Mouse (Mus musculus): ENCODE results near the gene Sdc4.

The Sdc4 gene

DNA sequence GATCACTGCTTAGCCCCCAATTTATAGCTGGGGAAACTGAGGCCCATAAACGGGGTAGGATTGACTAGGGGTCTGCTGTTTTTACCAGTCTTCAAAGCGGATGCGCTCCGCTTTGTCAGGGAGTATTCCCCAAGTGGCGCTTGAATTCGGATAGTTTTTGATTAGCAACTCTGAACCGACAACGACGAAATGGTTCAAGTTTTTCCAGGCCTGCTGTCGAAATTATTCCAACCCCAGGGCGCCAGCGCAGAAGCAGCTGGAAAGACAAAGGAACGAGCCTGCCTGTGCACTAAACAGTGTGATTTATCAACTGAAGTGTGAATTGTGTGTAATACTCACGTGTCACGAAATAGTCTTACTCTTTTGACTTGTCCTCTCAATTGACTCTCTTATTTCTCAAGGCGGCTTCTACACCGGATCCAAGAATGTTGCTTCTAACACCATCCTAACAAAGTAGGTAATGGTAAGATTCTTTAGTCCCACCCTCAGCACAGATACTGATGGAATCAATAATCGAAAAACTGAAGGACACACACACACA lies at the start of gene Sdc4:
Sdc4 (minus strand) TSS at position 428 of the 541 bp plus-strand sequence.
- peak; percentile 39 for DNase-seq (ENCODE audit: low spot score)

DNA sequence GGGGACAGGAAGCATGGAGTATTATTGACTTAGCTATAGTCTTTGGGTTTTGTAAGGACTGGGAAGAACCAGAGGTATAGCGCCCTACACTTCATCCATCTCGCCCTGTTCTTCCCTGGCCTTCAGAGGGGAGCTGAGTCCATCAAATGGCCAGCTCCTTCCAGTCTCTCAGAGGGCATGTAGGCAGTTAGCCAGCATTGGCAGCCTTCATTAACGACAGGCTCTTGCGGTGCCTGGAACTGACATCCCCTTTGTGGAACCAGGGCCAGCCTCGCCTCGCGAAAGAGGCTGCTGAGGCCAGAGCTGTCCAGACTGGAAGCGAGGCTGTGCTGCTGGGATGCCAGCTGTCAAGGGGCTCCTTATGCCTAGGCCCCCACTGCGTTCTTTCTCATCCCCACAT lies 44.1 kb upstream of the Sdc4 start:
- DNase-seq (ENCODE audit: low spot score): no peak

DNA sequence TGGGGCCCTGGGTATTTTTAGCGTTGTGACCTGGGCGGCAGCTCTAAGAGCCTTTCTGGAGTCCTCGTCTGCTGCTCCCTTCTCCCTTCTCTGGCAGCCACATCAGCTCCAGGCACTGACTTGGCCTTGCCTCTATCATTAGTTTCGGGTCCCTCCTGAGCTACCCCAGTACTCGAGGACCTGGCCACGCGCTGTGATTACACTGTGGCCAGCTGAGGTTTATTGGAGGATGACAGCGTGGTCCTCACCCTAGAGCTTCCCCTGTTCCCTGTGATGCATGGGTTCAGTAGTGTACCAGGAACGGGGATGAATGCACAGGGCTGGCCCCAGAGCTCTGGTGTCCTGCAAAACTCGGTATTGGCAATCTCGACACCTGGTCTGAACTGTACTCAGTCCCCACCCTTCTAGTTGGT lies 43.4 kb upstream of the Sdc4 start:
- DNase-seq (ENCODE audit: low spot score): no peak

GRCm38 (mm10) chr2:164486258-164487114 lies 42.8 kb upstream of the Sdc4 start:
- DNase-seq (ENCODE audit: low spot score): peak; percentile 30

- peak; percentile 39 for DNase-seq (ENCODE audit: low spot score)
Measured at GRCm38 (mm10) chr2:164485681-164486257, 42.1 kb upstream of the Sdc4 start, which contains the start of gene Dbndd2. Gene Dbndd2 (plus strand): TSS chr2:164486106.

DNA sequence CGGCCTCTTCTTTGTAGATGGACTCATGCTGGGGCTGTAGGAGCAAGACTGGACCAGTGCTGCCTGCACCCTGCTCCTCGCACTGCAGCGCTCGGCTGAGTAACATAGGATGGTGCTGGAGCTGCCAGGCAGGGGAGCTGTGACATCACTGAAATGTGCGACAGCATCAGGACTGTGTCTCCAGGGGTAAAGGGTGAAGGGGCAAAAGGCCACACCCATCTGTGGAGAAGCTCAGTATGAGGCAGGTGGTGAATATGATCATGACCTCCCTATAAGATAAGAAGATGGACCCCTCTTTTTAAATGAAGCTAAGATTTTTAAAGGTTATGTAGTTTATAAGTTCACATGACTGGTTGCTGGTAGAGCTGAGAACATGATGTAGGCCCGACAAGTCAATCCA lies 29.9 kb upstream of the Sdc4 start, which contains the start of gene Trp53tg5:
Trp53tg5 (minus strand) TSS at position 101 of the 400 bp plus-strand sequence.
- DNase-seq (ENCODE audit: low spot score): no peak

- peak; percentile 76 for DNase-seq (ENCODE audit: low spot score)
Measured at GRCm38 (mm10) chr2:164470254-164470653, 26.6 kb upstream of the Sdc4 start.

DNA sequence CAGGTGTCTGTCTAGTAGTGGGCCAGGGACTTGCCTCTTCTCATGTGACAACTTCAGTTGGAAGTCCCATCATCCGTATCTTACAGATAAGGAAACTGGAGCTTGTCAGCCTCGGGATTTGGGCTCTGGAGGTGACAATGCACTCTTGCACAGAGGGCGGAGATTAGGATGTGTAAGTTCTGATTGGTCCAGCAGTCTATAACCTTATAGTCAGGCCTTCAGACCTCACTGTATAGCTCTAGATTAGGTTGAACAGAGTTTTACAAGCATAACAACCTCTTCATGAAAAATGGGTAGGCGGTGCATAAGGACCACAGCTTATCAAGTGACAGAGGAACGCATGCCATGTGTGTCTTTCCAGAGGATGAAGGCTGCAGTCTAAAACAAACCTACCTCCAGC lies 23.1 kb upstream of the Sdc4 start:
- DNase-seq (ENCODE audit: low spot score): no peak

GRCm38 (mm10) chr2:164465161-164465560 lies 21.5 kb upstream of the Sdc4 start:
- DNase-seq (ENCODE audit: low spot score): no peak

GRCm38 (mm10) chr2:164460745-164461551 lies 17.3 kb upstream of the Sdc4 start, which contains the start of gene Gm20458:
Gene Gm20458 (plus strand): TSS chr2:164460967.
- peak; percentile 98 for DNase-seq (ENCODE audit: low spot score)

DNA sequence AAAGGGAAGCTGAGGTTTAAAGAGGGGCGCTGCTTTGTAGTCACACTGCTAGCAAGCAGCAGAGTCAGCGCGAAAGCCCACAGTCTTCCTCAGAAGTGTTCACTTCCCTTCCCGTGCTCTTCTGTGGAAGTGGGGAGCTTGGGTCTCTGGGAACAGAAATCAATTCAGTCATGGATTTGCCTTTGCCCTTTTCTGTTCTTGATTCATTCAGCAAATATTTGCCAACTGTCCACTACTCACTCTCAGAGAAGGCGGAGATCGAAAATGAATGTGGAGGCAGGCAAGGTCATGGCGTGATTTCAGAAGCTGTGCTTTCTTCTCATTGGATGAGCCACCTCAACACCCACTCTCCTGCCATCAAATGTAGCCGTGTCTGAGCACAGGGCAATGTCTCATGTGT lies 14.8 kb upstream of the Sdc4 start:
- DNase-seq (ENCODE audit: low spot score): no peak

DNA sequence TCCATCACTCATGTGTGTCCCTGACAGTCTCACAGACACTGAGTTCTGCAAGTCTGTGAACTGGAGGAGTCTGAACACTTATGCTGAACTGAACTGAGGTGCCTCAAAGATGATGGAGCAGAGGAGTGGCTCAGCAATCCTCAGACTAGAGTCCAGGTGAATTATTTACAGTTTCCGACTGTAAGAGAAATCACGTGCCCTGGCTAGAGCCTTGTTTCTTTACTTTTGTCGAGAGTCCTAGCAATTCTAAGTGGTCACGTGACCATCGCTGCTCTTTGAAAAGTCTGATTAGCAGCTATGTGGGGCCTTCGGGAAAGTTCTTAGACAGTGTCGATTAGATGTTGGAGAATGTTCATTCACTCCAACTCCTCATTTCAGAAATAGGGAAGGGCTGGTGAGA lies 14.3 kb upstream of the Sdc4 start:
- DNase-seq (ENCODE audit: low spot score): no peak

GRCm38 (mm10) chr2:164456864-164457300 lies 13.2 kb upstream of the Sdc4 start, which contains the start of gene Sys1:
Gene Sys1 (plus strand): TSS chr2:164456964.
- peak; percentile 46 for DNase-seq (ENCODE audit: low spot score)

DNA sequence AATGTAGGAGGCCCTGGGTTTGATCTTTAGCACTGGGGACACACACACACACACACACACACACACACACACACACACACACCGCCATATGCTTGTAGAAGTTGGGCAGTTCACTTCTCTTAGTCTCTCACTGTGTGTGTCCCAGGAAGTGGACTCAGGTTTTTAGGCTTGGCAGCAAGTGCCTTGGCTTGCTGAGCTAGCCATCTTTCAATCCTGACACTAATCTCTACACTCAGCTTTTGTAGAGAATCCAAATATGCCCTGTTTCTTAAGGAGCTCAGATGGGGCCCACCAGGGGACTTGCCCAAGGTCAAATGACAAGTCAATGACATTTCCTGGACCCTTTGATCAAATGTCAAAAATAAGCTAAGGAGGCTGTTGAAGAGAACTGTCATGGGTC lies 12.7 kb upstream of the Sdc4 start:
- no peak for DNase-seq (ENCODE audit: low spot score)

GRCm38 (mm10) chr2:164455421-164456190 lies 11.9 kb upstream of the Sdc4 start:
- DNase-seq (ENCODE audit: low spot score): no peak

DNA sequence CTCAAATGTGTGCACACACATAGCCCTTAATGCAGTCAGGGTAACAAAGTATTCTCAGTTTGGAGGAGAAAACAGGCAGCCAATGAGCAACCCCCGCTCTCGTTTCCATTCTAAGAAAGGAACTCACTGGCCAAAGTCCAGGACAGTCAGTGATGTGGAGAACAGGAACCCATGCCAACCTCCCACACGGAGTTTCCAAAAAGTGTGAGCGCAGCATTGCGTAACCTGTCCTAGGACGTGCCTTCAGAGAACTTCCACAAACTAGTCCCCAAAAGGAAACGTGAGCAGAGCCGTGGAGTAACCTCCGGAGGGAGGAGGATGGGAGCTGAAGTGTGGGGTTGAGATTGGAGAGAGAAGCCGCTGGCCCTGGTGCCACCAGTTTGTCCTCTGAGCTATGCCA lies 11.2 kb upstream of the Sdc4 start:
- DNase-seq (ENCODE audit: low spot score): no peak

GRCm38 (mm10) chr2:164453887-164454500 lies 10.3 kb upstream of the Sdc4 start:
- DNase-seq (ENCODE audit: low spot score): no peak

DNA sequence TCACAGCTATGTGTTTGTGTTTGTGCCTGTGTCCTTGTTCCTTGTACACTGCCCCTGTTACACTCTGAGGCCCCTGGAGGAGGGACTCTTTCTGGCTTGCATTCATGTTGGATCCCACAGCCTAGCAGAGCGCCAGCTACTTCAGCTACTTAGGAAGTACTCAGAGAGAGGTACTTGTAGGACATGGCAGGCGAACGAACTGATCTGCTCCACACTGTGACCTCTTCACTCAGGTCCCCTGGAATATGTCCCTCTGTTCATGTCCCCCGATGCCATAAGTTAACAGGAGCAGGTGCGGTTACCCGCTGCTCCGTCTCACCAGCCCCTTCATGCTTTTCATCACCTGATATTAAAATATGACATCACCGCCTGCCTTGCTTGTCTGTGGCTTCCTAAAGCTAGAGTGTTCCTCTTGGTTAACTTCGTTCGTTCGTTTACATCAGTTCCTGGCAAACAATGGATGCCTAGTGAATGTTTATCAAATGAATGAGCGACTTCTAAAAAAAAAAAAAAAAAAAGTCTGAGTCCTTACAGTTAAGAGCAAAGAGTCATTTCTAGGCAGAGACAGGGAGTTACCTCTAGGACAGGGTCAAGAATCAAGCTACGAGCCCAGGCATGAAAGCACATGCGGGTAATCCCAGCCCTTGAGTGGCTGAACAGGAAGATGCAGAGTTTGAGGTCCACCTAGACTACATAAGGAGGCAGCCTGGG lies 9.5 kb upstream of the Sdc4 start:
- no peak for DNase-seq (ENCODE audit: low spot score)

DNA sequence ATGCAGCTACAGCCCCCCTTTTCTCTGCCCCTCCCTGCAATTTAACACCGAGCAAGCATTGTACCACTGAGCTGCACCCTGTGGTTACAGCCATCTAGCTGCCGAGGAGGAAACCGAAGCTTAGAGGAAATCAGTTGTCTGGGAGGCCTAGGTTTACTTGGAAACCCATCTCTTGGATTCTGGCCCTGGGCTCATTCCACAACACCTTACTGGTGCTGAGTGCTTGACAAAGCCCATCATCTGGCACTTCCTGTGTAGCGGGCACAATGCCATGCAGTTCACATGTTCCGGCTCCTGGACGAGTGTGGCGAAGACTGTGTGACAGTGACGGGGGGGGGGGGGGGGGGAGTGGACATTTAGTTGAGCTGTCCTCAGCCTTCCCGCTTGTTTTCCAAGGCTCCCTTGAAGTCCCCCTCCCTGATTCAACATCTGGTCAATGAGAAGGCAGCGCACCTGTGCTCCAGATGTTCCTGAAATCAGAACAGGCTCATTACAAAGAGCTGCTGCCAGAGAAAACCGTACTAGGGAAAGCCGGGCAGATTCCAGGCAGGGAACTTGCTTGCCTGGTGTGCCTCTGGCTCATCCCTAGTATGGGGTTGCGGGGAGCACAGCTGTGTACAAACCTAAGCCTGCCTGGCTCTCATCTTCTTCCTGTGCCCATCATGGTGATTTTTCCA lies 8.5 kb upstream of the Sdc4 start:
- no peak for DNase-seq (ENCODE audit: low spot score)
